Mouse (Mus musculus) hematopoietic multipotent progenitor cell, adult 10-12 weeks (in vitro differentiated cells): ENCODE data around the gene Sdhc. TPM values are rescaled to one million over a fixed set of nuclear protein-coding genes. Genes with fewer than 3 reads are reported as not detected.

ENCODE experiments used
- polyA plus RNA-seq: library from polyadenylated mRNA; stranded (reverse); fragments of >175 nt; gene quantifications from 2 replicates; pipeline ENCODE4 v1.2.3, GENCODE M21; 2012; ENCODE audit warnings: low replicate concordance

Gene Sdhc
- 5.3 and 72.1 TPM in 2 replicates for polyA plus RNA-seq

GRCm38 (mm10) chr1:171149974-171150760 is at the start of gene Sdhc, which contains the start of gene Mpz:
Sdhc (minus strand) TSS chr1:171150603.
Mpz (plus strand) TSS chr1:171150711.

GRCm38 (mm10) chr1:171195887-171196397 is 45.5 kb upstream of the Sdhc start, which contains the start of gene Pcp4l1:
Pcp4l1 (minus strand) TSS chr1:171196268.

GRCm38 (mm10) chr1:171113873-171114299 is 36.5 kb downstream of the Sdhc start, which contains the start of gene Cfap126:
Cfap126 (plus strand) TSS chr1:171113918.

Other genes starting within 250 kb of the Sdhc start
- 1.8 and 4.3 TPM in 2 replicates for gene Fcrlb, start 237.7 kb downstream of the Sdhc start, polyA plus RNA-seq
- gene Fcrla, start 223.0 kb downstream of the Sdhc start, polyA plus RNA-seq: 51.1 and 98.7 TPM in 2 replicates
- gene Fcgr2b, start 174.1 kb downstream of the Sdhc start, polyA plus RNA-seq: 14.9 and 45.1 TPM in 2 replicates
- 3.3 and 3.6 TPM in 2 replicates for gene Fcgr4, start 131.7 kb downstream of the Sdhc start, polyA plus RNA-seq
- 7.1 and 11.2 TPM in 2 replicates for gene Fcgr3, start 85.7 kb downstream of the Sdhc start, polyA plus RNA-seq
- 1.2 and 1.6 TPM in 2 replicates for gene Cfap126, start 36.7 kb downstream of the Sdhc start, polyA plus RNA-seq
- gene Mpz, start 108 bp upstream of the Sdhc start, polyA plus RNA-seq: not detected in 2 replicates
- gene Pcp4l1, start 45.7 kb upstream of the Sdhc start, polyA plus RNA-seq: 0.66 and 1.8 TPM in 2 replicates
- not detected in 2 replicates for gene Nr1i3, start 63.4 kb upstream of the Sdhc start, polyA plus RNA-seq
- gene Tomm40l, start 71.9 kb upstream of the Sdhc start, polyA plus RNA-seq: 18.3 and 19.3 TPM in 2 replicates
- not detected in 2 replicates for gene Apoa2, start 74.5 kb upstream of the Sdhc start, polyA plus RNA-seq
- gene Fcer1g, start 83.8 kb upstream of the Sdhc start, polyA plus RNA-seq: 33.6 and 46.3 TPM in 2 replicates
- 0.04 and 0.17 TPM in 2 replicates for gene Adamts4, start 99.8 kb upstream of the Sdhc start, polyA plus RNA-seq
- gene Ndufs2, start 100.8 kb upstream of the Sdhc start, polyA plus RNA-seq: 29.8 and 80.2 TPM in 2 replicates
- gene B4galt3, start 119.7 kb upstream of the Sdhc start, polyA plus RNA-seq: 63.2 and 69.5 TPM in 2 replicates
- gene Ppox, start 130.6 kb upstream of the Sdhc start, polyA plus RNA-seq: 29.7 and 70.3 TPM in 2 replicates
- 77.2 and 163 TPM in 2 replicates for gene Usp21, start 137.4 kb upstream of the Sdhc start, polyA plus RNA-seq
- gene Ufc1, start 144.4 kb upstream of the Sdhc start, polyA plus RNA-seq: 17.7 and 40.2 TPM in 2 replicates
- gene Dedd, start 178.5 kb upstream of the Sdhc start, polyA plus RNA-seq: 11.6 and 25.3 TPM in 2 replicates
- gene Nit1, start 195.0 kb upstream of the Sdhc start, polyA plus RNA-seq: 9.5 and 14.3 TPM in 2 replicates
- 6.8 and 10.4 TPM in 2 replicates for gene Pfdn2, start 195.1 kb upstream of the Sdhc start, polyA plus RNA-seq
- 0.44 and 0.99 TPM in 2 replicates for gene Klhdc9, start 210.2 kb upstream of the Sdhc start, polyA plus RNA-seq
- 2.4 and 3.8 TPM in 2 replicates for gene Nectin4, start 219.5 kb upstream of the Sdhc start, polyA plus RNA-seq
- gene Arhgap30, start 238.4 kb upstream of the Sdhc start, polyA plus RNA-seq: 174 and 196 TPM in 2 replicates